Mouse (Mus musculus) forebrain, postnatal 0 days (tissue): ENCODE measurements around the gene Pon1. TPM values are rescaled to one million over a fixed set of nuclear protein-coding genes. Genes with fewer than 3 reads are reported as not detected.
"Not testable (repeated sequence)": the region's sequence is repeated elsewhere in the genome, so short reads cannot be mapped to it uniquely, and the experiment has no call there.

Experiments used
- ATAC-seq: fragments of 200-750 bp; cut with Nextera tagmentation; 2 replicates; pipeline ENCODE4 v1.8.0; 2017; ENCODE audit warnings: mild to moderate bottlenecking, moderate library complexity
- DNase-seq: peaks from one replicate; pipeline ENCODE4 v3.0.0-alpha.2; 2015
- H3K27ac ChIP-seq: fragments of 300-500 bp; sonication (generic); 2 replicates; pipeline ENCODE4 v1.5.1; 2014; ENCODE audit warnings: low read depth, mild to moderate bottlenecking, antibody characterized with exemption, low read length, moderate library complexity, mixed read lengths
- H3K27me3 ChIP-seq: fragments of 300-500 bp; sonication (generic); 2 replicates; pipeline ENCODE4 v1.6.1; 2014; ENCODE audit warnings: mild to moderate bottlenecking, low read length, mixed read lengths; ENCODE audit not compliant: insufficient read depth
- H3K36me3 ChIP-seq: fragments of 300-500 bp; sonication (generic); 2 replicates; pipeline ENCODE4 v1.6.1; 2014; ENCODE audit warnings: mild to moderate bottlenecking, moderate library complexity; ENCODE audit not compliant: insufficient read depth
- H3K4me1 ChIP-seq: fragments of 300-500 bp; sonication (generic); 2 replicates; pipeline ENCODE4 v1.6.1; 2014; ENCODE audit warnings: antibody characterized with exemption; ENCODE audit not compliant: insufficient read depth
- H3K4me2 ChIP-seq: fragments of 300-500 bp; sonication (generic); 2 replicates; pipeline ENCODE4 v1.6.1; 2014; ENCODE audit warnings: low read depth, mild to moderate bottlenecking, moderate library complexity
- H3K4me3 ChIP-seq: fragments of 300-500 bp; sonication (generic); 2 replicates; pipeline ENCODE4 v1.5.1; 2014; ENCODE audit warnings: low read depth, low read length, mixed read lengths
- H3K9ac ChIP-seq: fragments of 300-500 bp; sonication (generic); 2 replicates; pipeline ENCODE4 v1.6.1; 2014; ENCODE audit warnings: mild to moderate bottlenecking
- H3K9me3 ChIP-seq: fragments of 300-500 bp; sonication (generic); 2 replicates; pipeline ENCODE4 v1.6.1; 2016; ENCODE audit warnings: low read length
- CTCF ChIP-seq: sonication (generic); IDR thresholded peaks from 2 replicates; pipeline ENCODE4 v1.5.1; 2016; ENCODE audit warnings: antibody characterized with exemption, control low read depth, low read depth
- WGBS: fragments of 180-500 bp; shearing (Covaris S2); extraction: QIAGEN DNeasy Blood & Tissue Kit; methylation state at CpG from one replicate; pipeline ENCODE4 v1.1.7; 2014; 5-methylcytosine and 5-hydroxymethylcytosine counted together
- polyA plus RNA-seq: library from polyadenylated mRNA; unstranded; fragments of >200 nt; fragmentation: Nextera tagmentation; extraction: Ambion mirVana; gene quantifications from 2 replicates; pipeline ENCODE4 v1.2.1, GENCODE M21; 2015
- total RNA-seq: library from RNA; depleted of rRNA; stranded (reverse); fragments of >200 nt; gene quantifications from 2 replicates; pipeline ENCODE4 v1.2.3, GENCODE M21; 2014

The Pon1 gene
- total and polyA plus RNA-seq, 2 experiments from 2014 or later, result 0.14 to 0.88 TPM

GRCm38 (mm10) chr6:5230261-5230660 is 36.5 kb upstream of the Pon1 start:
- Histone ChIP-seq H3K9me3 (no peaks in the 10 kb centered on the region), H3K27ac (no peak overlapping the region), H3K4me2 (no peak overlapping the region), H3K9ac (no peak overlapping the region), H3K4me1 (no peaks in the 10 kb centered on the region), H3K36me3 (no peaks in the 10 kb centered on the region), H3K4me3 (no peak overlapping the region), H3K27me3 (no peaks in the 10 kb centered on the region)
- no peak for ATAC-seq
- 90% methylated on average over 5 of the region's 5 CpGs for WGBS
- no peak for DNase-seq
- TF ChIP-seq CTCF, result no peak

GRCm38 (mm10) chr6:5223551-5223950 is 29.8 kb upstream of the Pon1 start:
- H3K9me3 ChIP-seq, ATAC-seq, H3K27me3 ChIP-seq, H3K27ac ChIP-seq, DNase-seq, H3K4me2 ChIP-seq, H3K4me3 ChIP-seq, H3K9ac ChIP-seq, H3K36me3 ChIP-seq, H3K4me1 ChIP-seq: not testable (repeated sequence)
- 78% methylated on average over 2 of the region's 2 CpGs for WGBS

- Histone ChIP-seq H3K27ac (no peak overlapping the region), H3K4me3 (no peak overlapping the region), H3K4me2 (no peak overlapping the region), H3K36me3 (no peaks in the 10 kb centered on the region), H3K4me1 (no peaks in the 10 kb centered on the region), H3K9ac (no peak overlapping the region), H3K9me3 (no peaks in the 10 kb centered on the region), H3K27me3 (no peaks in the 10 kb centered on the region)
- DNase-seq (no peak), ATAC-seq (no peak)
- WGBS, result 74% methylated on average over 3 of the region's 3 CpGs
- TF ChIP-seq CTCF, result no peak
These were observed 28.3 kb upstream of the Pon1 start for GRCm38 (mm10) chr6:5222080-5222479.

- H3K9ac ChIP-seq, result no peak overlapping the region
- ATAC-seq (no peak), DNase-seq (no peak)
- H3K4me3 ChIP-seq, result no peak overlapping the region
- no peaks in the 10 kb centered on the region for H3K36me3 ChIP-seq
- no peak overlapping the region for H3K4me2 ChIP-seq
- H3K4me1 ChIP-seq, result no peaks in the 10 kb centered on the region
- TF ChIP-seq CTCF, result no peak
- WGBS, result 93% methylated on average over 4 of the region's 4 CpGs
- H3K9me3 ChIP-seq, result no peaks in the 10 kb centered on the region
- no peaks in the 10 kb centered on the region for H3K27me3 ChIP-seq
- no peak overlapping the region for H3K27ac ChIP-seq
These were observed 24.4 kb upstream of the Pon1 start for GRCm38 (mm10) chr6:5218190-5218589.

GRCm38 (mm10) chr6:5207817-5208216 is 14.1 kb upstream of the Pon1 start:
- ATAC-seq (no peak), DNase-seq (no peak)
- 86% methylated on average over 2 of the region's 2 CpGs for WGBS
- no peak for TF ChIP-seq CTCF
- Histone ChIP-seq H3K4me1 (no peaks in the 10 kb centered on the region), H3K4me2 (no peak overlapping the region), H3K36me3 (no peaks in the 10 kb centered on the region), H3K27ac (no peak overlapping the region), H3K4me3 (no peak overlapping the region), H3K9ac (no peak overlapping the region), H3K9me3 (no peaks in the 10 kb centered on the region), H3K27me3 (no peaks in the 10 kb centered on the region)

GRCm38 (mm10) chr6:5199916-5200315 is 6.2 kb upstream of the Pon1 start:
- H3K9me3 ChIP-seq, result no peaks in the 10 kb centered on the region
- no peak for TF ChIP-seq CTCF
- H3K27ac ChIP-seq, result no peak overlapping the region
- no peak overlapping the region for H3K4me2 ChIP-seq
- H3K4me1 ChIP-seq, result no peaks in the 10 kb centered on the region
- H3K36me3 ChIP-seq, result no peaks in the 10 kb centered on the region
- H3K27me3 ChIP-seq, result no peaks in the 10 kb centered on the region
- 89% methylated on average over 3 of the region's 3 CpGs for WGBS
- ATAC-seq (no peak), DNase-seq (no peak)
- H3K4me3 ChIP-seq, result no peak overlapping the region
- no peak overlapping the region for H3K9ac ChIP-seq

- TF ChIP-seq CTCF, result no peak
- Histone ChIP-seq H3K4me3 (no peak overlapping the region), H3K9me3 (no peaks in the 10 kb centered on the region), H3K27ac (no peak overlapping the region), H3K4me1 (no peaks in the 10 kb centered on the region), H3K9ac (no peak overlapping the region), H3K27me3 (no peaks in the 10 kb centered on the region), H3K36me3 (no peaks in the 10 kb centered on the region), H3K4me2 (no peak overlapping the region)
- no peak for ATAC-seq
- no peak for DNase-seq
- 88% methylated on average over 8 of the region's 8 CpGs for WGBS
These were observed 5.7 kb upstream of the Pon1 start for GRCm38 (mm10) chr6:5199376-5199905.

- Histone ChIP-seq H3K9ac (no peak overlapping the region), H3K27ac (no peak overlapping the region), H3K27me3 (no peaks in the 10 kb centered on the region), H3K4me2 (no peak overlapping the region), H3K4me3 (no peak overlapping the region), H3K36me3 (no peaks in the 10 kb centered on the region), H3K4me1 (no peaks in the 10 kb centered on the region), H3K9me3 (no peaks in the 10 kb centered on the region)
- TF ChIP-seq CTCF, result no peak
- DNase-seq (no peak), ATAC-seq (no peak)
- 93% methylated on average over 5 of the region's 5 CpGs for WGBS
These were observed 4.8 kb upstream of the Pon1 start for GRCm38 (mm10) chr6:5198590-5198989.
